Mouse (Mus musculus) kidney, adult 8-10 months (tissue): ENCODE data around the gene Ess2.
A peak's percentile ranks its signal among the peaks of the same experiment; 100 is the strongest.

Source experiments
- DNase-seq, 2 experiments: peaks; one replicate each; pipeline ENCODE4 v3.0.0; 2022

Ess2 gene

DNA sequence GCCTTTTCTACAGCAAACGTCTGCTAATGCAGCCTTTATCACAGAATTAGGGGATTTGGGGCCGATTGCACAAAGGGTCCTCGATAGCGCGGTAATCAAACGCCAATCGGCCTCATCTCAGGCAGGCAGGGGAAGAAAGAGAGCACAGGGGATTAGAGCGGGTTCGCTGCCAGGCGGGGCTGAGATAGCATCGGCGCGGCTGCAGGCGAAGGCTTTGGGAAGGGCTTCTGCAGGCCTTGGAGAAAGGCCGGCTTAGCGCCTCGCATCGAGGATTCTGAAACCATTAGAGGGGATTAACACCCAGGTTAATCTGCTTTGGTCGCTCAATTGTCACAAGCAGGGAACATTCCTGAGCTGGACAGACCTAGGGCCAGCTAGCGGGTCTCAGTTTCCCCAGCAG lies 9.4 kb upstream of the Ess2 start:
- DNase-seq, result no peak

DNA sequence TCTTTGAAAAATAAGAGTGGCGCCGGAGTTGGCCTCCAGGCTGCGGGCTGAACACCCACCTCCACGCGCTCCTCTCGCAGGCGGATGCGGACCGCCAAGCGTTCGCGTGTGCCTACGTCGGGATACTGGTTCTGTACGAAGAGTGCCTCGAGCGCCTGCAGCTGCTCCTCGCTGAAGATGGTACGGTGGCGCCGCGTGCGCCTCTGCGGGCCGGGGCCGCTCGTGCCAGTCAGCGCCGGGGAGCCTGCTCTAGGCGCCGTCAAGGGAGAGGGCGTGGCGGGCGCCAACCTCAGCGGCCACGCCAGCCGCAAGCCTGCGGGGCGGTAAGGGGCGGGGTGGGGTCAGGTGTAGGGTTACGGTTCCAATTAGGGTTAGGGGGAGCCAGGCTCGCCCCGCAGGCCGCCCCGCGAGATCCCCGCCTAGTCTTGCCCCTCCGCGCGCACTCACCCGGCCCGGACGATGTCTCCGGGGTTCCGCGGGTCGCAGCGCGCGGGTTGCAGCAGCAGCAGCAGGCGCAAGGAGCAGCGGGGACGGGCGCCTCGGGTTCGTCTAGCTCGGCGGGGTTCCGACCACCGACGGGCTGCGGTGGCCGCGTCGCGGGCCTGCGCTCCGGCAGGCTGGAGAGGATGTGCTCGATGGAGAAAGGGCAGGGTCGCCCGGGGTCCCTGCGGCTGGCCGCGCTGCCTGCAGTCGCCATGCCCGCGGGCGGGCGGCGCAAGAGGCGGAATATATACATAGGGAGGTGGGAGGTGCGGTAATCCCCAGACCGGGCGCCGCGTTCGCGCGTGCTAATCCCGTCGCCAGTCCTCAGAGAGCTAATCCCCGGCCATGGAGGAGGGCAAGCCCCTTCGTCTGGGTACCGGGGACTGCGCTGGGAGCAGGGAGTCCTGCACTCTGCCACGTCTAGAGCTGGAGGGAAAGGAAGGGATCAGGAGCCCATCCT lies 3.4 kb upstream of the Ess2 start, which contains the start of gene Gsc2:
Gsc2 (minus strand) TSS at position 753 of the 943 bp plus-strand sequence.
- no peak for DNase-seq

DNA sequence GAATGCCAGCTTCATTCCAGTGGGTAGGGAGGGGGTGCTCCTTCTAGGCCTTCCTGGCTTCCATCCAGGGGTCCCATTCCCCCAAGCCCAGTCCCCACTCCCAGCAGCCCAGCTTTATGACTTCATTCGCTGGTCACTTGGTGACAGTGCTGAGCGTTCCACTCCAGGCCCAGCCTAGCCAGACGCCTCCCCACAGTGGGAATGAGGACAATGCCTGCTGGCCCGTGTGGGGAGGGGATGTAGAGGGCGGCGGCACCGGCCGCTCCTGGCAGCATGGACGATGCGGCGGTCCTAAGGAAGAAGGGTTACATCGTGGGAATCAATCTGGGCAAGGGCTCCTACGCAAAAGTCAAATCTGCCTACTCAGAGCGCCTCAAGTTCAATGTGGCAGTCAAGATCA lies 12.7 kb downstream of the Ess2 start, which contains the start of the genes Dgcr2 and Tssk2:
Dgcr2 (minus strand) TSS at position 101 of the 400 bp plus-strand sequence.
Tssk2 (plus strand) TSS at position 176 of the 400 bp plus-strand sequence.
- no peak for DNase-seq

DNA sequence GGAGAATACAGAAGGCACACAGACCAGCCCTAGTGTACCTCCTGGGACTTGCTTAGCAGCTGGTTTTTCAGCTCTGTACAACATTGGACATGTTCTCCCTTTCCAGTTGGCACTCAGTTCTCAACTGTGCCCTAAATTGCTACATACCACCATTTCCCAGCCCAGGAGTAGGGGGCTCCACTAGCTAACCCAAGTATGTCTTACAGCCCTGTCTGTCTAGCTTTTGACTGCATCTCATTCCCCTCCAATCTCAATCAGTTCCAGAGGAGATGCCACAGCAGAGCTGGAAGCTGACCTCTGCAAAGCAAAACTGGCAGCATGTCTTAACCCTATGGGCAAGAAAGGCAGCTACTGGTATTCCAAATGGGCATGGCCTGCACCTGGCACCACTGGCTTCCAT lies 15.1 kb downstream of the Ess2 start:
- DNase-seq, result no peak

DNA sequence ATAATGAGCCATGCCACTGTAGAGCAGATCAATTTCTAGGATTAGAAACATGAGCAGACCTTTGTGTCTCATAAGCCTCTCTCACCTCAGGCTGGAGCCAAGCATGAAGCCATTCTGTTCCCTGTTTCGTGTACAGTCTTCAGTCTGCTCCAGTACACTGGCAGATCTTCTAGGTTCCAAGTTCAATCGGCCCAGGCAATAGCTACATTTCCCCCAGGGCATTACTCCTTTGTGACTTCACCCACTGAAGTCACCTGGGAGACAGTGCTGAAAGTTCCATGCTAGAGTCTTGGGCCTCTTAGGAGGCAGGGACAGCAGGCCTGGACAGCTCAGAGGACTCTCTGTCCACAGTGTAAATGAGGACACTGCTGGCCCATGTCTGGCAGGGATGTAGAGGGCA lies 17.2 kb downstream of the Ess2 start, which contains the start of gene Tssk1:
Tssk1 (plus strand) TSS at position 301 of the 400 bp plus-strand sequence.
- DNase-seq, result no peak

DNA sequence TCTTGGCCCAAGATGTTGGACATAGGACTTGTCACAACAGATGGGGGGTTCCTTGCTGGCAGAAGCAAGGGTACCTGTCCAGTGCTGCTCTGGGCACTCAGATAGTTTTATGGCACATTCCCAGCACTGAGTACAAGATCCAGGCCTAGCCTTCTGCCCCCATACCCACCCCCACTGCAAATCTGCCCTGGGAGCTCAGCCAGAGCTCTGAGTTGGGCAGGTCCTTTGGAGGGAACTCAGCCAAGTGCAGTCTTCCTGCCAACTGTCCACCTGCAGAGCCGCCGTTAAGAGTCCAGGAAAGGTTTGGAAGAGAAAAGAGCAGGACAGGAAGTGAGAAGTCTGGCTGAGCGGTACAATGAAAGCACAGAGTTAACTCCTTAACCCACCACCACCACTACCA lies 18.5 kb downstream of the Ess2 start:
- DNase-seq, result peak; percentile 90 to 91

DNA sequence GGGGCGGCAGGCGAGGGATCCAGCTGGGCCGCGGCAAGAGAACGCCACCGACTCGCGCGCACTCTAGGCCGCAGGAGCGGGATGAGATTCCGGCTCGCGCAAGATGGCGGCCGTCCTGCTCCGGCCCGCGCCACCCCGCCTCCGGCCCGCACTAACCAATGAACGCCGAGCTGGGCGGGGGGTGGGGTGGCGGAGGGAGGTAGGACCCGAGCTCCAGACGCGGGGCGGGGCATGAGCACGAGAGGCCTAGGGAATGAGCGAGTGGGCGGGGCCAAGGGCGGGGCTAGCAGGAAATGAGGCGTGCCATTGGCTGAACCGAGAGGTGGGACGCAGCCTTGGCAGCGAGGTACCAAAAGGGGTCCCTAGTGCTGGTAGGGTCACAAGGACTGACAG lies 19.6 kb downstream of the Ess2 start, which contains the start of gene Gm20518:
Gm20518 (minus strand) TSS at position 105 of the 393 bp plus-strand sequence.
- DNase-seq, result peak; percentile 98 to 99

DNA sequence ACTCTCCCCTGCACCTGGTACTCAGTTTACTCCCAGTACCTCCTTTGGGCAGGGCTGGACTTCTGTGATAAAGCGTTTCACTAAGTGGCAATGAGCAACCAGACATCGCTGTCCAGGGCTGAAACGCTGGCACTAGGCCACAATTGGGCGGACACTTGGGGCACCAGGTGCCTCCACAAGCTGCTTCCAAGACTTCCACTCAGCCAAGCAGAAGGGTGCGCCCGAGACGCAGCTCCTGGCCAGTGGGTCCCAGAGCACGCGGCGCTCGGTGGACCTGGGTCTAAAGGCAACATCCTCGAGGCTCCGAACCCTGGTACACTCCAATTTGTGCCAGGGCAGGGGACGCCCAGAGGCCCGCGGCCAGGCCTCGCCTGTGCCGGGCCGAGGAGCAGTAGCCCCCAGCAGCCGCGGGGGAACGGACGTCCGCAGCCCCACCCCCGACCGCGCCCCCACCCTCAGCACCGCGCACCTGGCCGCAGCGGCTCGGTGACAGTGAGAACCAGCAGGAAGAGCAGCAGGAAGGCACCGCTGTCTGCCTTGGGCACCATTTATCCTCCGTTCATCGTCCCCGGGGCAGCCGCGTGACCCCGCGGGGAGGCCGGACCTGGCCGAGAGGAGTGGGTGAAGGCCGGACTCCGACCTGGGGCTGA lies 20.1 kb downstream of the Ess2 start:
- peak; percentile 90 to 91 for DNase-seq

DNA sequence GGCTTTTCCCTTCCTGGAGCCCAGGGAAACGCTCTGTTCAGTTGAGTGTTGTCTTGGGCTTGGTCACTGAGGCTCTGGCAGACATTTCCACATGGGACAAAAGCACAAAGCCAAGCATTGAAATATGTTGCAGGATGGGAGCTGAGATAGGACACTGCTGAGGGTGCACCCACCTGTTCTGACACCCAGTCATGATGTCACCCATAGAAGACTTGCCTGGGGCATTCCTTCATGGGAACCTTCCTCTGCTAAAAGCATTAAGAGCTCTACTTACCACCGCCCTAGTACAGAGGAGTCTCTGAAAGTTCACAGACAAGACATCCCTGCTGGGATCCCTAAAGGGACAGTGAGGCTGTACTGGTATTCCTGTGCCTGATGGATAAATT lies 20.8 kb downstream of the Ess2 start:
- DNase-seq, result no peak

DNA sequence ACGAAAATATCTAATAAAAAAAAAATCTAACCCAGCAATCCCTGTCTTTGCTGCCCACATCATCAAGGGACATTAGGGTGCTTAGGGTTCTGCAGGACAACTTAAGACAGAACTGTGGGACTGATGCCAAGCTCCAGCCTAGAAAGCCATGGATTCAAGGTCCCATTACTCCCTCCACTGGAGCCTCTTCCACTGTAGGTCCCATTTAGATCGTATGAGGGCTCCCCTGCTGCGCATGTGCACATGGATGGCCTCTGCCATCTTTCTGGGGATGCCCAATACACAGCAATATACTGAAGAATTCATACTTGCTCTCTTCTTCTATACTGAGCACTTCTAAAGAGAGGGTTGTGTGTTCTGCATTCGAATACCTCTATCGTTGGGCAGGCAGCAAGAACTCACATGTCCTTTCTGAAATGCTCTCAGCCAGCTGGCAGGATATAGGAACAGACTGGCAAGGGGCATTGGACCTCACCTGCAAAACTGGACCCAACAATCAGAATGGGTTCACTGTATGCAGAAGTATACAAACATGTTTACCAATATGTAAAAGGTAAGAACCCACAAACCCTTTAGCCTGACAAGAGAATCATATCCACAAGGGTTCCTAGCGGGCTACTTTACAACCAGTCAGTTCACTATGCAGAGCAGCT lies 21.3 kb downstream of the Ess2 start:
- no peak for DNase-seq

DNA sequence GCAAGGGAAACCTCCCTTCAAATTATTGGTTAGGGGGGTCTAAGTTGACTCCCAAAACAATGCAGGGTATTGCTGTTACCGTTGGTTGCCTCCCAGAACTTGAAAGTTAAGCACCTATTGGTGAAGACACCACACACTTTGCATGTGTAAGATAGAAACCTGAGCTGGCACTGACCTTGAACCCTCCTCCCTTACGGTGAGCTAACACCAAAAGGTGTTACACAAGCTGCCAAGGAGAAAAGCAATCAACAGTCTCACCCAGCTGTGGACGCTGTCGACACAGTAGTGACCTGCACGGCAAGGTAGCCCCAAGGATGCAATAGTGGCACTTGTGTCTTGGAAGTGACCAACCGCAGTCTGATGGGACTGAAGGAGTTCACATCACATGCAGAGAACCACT lies 27.0 kb downstream of the Ess2 start:
- DNase-seq, result no peak

DNA sequence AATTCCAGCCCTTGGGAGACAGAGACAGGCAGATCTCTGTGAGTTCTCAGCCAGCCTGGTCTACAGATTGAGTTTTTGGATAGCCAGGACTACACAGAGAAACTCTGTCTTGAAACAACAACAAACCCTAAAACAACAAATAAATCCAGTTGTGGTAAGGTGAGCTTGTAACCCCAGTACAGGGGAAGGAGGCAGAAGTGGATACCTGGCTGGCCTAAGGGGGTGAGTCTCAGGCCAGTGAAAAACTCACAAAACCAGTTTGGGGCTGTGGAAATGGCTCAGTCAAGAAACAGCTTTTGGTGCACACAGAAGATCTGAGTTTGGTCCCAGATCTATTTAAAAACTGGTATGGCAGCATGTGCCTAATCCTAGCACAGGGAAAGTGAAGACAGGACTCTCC lies 29.0 kb downstream of the Ess2 start:
- DNase-seq, result peak in 1 of 2 experiments; percentile 22

DNA sequence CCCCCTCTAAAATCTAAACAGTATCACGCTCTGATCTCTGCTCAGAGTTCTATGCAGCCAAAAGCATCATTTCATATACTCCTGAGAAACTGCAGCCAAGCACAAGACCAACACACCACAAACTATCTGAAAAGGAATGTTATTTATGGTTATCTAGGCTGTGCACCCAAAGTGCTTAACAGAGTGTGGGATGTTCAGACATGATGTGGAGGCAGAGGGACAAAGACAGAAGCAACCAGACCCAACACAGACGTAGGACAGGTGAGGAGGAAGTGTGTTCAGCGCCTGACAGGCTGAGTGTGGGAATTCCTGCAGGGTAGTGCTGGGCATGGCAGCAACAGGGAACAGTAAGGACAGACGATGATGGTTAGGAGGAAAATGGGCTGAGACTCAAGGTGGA lies 31.6 kb downstream of the Ess2 start:
- no peak for DNase-seq

DNA sequence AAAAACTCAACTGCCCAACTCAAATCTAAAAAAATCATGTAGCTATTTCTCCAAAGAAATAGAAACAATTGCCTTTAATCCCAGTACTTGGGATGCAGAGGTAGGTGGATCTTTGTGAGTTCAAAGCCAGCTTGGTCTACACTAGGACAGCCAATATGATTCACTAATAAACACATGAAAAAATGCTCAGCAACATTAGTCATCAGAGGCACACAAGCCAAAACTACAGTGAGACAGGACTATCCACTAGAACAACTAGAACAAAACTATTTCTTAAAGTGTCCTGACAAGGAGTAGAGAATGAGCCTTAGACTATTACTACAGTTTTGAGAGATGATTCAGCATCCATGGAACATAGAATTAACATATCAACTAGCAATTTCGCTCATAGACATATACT lies 35.1 kb downstream of the Ess2 start:
- DNase-seq, result no peak

DNA sequence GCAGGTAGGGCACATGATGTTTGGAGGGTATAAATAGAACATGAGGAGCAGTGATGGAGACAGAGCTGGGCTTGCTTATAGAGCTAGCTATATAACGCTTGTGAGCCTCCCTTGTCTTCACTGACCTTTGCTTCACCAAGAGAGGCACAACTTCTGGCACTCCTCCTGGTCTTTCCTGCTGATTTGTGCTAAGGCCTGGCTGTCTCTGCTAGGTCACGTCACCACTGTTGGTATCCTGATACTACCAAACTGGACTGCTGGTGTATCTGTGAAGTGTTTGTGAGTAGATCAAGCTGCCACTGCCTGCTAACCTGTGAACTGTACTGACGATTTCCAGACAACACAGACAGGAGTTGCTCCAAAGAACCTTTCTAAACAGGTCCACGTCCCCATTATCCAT lies 36.0 kb downstream of the Ess2 start:
- no peak for DNase-seq

DNA sequence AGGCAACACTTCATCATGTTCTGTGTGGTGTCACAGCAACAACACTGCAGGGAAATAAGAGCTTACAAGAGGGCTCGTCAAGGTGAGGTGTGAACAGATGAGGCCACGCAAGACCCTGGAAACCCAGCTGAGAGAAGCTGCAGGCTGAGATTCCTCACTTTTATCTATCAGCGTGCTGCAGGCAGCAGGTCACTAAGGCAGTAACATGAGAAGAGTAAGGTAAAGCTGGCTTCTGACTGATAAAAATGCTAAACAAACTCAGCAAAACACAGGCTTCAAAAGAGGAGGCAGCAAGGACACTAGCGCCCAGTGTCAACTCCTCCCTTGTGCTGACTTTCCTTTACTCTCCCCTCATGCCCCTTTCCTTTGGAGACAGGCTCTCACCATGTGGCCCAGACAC lies 38.2 kb downstream of the Ess2 start:
- DNase-seq, result no peak

DNA sequence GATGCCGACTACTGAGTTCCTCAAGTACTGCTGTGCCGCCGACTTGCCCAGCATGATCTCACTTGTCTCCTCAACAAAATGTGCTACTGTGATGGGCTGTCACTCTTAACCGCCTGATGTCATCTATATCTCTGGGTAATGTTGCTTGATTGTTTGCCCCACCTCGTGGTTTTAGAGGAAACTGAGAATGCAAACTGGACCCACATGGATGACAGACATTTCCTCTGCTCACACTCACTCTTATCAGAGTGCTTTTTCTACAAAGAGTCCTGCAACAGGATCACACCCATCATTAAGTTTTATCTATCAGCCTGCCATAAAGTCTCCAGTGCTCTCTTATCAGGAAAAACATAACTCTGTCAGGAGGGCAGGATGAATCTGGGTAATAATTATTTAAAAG lies 39.9 kb downstream of the Ess2 start:
- DNase-seq, result no peak

DNA sequence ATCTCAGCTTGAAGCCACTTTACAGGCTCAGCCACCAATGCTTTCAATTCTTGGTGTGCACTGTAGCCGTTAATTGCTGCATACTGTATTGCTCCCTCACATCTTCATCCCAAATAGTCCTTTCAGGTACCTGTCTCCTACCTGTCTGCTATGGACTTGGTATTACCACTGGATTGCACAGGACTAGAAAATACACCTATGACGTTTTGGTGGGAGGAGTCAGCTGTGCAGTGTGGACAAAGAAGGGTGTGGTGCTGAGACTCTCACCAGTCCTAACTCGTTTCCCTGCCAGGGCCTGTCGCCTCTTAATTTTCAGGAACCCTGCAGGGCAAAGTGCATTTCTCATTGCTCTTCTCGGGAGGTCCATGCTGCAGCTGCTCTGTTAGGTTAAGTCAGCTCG lies 45.4 kb downstream of the Ess2 start:
- DNase-seq, result peak; percentile 31 to 46

DNA sequence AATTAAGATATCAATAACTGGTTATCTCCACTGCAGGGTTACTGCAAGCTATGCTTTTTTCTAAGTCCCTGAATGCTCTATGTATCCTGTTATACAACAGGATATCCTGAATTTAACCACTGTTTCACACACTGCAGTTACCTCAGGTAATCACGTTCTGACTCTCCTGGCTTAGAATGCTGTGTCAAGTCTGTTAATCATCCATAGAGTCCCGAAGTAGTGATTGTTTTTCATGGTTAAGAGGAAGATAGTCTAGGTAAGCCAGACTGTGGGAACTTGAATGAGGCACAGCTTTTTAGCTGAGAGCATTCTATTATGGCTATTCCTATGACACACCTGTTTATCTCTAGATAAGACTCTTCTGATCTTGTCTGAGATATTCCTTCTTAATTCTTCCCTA lies 45.9 kb downstream of the Ess2 start:
- DNase-seq, result peak in 1 of 2 experiments; percentile 58

DNA sequence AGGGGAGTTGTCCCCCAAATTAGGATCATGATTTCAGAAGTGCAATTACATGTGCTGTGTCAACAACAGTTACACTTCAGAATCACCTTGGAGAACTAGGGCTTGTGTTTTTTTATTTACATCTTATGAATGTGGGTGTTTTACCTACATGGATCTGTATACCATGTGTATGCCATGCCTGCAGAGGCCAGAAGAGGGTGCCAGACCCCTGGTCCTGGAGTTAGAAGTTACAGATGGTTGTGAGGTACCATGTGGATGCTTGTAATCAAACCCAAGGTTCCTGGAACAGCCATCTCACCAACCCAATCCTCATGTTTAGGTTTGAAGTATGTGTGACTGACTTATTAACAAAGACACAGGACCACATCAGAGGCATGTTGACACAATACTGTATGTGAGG lies 52.6 kb downstream of the Ess2 start:
- DNase-seq, result no peak

DNA sequence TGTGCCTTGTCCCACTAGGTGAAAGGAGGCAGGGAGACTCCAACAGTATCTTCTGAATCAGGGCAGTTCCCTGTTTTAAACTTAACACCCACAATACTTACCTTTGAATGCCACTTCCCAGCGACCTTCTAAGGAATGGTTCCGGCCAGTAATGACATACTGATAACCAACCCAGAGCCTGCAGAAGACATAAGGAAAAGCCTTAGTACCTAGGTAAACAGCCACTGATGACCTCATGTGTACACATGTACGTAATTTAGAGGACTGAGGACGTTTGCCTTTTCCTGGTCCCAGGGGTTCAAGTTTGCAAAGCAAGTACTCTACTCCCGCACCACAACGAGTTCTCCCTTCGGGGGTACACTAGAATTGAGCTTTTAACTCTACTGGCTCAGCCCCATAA lies 54.0 kb downstream of the Ess2 start:
- DNase-seq, result no peak

DNA sequence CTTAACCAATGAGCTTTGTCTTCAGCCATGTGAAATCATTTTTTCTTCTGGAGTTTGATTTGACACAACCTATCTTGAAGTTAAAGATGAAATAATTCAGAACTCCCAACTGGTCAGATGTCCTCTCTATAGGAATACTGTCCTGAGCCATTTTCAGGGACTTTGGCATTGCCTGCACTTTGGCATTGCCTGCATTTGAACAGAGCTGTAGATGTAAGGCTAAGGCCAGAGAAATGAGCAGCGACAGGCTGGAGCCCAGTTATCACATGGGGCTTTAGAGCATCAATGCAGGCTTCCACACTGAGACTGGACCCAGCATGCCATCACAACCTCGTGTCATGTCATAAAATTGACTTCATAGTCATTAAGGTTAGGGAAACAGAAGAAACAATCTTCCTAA lies 57.9 kb downstream of the Ess2 start:
- DNase-seq, result no peak

DNA sequence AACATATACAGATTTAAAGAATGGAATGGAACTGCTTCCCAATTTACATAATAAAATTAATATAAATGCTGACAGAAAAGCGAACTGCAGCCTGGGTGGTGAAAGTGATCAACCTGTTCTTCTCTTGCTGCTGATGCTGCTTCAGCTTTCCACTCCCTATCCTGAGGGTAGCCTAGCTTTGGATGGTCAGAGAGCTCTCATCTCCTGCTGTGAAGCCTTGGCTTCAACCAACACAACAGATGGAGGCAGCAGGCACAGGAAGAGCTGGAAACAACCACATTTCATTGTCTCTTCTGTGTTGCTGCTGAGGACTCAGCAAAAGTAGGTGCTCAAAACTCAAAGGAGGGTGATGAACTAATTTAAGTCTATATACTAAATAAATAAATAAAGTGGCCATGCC lies 59.3 kb downstream of the Ess2 start:
- no peak for DNase-seq
